Mouse (Mus musculus): ENCODE results near the gene Col5a3.

Gene Col5a3

DNA sequence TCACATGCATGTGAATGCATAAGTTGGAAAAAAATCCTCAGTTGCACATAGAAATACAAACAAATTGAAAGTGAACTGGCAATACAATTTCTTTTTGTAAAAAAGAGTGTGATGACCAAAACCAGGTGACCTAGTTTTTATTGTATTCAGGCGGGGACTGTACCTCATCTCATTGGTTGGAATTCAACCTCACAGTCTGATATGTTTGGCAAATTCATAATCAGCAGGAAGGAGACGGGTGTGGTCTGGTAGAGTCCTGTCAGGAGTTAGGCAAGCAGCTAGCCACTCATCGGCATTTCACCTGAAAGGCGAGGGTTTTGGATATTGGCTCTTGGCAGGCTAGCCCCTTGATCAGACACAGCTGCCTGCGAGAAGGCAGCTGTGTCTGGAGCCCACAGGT is 65.7 kb downstream of the Col5a3 start:
- Histone ChIP-seq H3K4me3 (replicated peaks; ENCODE audit: low read length) (no peak overlapping the region), H3K9me3 (ENCODE audit: low read length) (no peaks in the 10 kb centered on the region), H3K27me3 (ENCODE audit: insufficient read depth, low read length) (peaks cover 18% of the 10 kb centered on the region), H3K36me3 (ENCODE audit: insufficient read depth, low read length) (no peaks in the 10 kb centered on the region), H3K4me1 (replicated peaks; ENCODE audit: low read depth, low read length) (peaks cover 45% of the 10 kb centered on the region)
- no peak for TF ChIP-seq NANOG (IDR thresholded peaks at IDR 0.05; ENCODE audit: borderline replicate concordance, low read length)
- no peak for TF ChIP-seq CTCF (conservative IDR thresholded peaks at IDR 0.05; ENCODE audit: low read length)
- no peak for TF ChIP-seq POU5F1 (IDR thresholded peaks at IDR 0.05; ENCODE audit: borderline replicate concordance, low read length)

DNA sequence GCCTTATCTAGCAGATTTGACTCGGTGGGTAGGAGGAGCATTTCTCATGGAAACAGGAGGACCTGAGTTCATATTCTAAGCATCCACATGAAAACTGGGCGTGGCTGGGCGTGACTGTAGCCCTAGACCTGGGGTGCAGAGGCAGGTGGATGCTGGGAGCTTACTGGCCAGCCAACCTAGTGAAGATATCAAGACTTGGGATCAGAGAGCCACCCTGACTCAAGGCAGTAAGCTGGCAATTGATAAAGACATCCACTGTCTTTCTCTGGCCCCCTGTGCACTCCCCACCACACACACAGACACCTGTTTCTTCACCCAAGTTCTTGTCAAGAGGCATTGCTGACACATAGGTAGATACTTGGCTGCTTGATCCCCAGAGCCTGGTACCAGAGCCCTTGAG is 66.3 kb downstream of the Col5a3 start:
- TF ChIP-seq CTCF (conservative IDR thresholded peaks at IDR 0.05; ENCODE audit: low read length) (no peak), POU5F1 (IDR thresholded peaks at IDR 0.05; ENCODE audit: borderline replicate concordance, low read length) (no peak), NANOG (IDR thresholded peaks at IDR 0.05; ENCODE audit: borderline replicate concordance, low read length) (no peak)
- H3K36me3 ChIP-seq (ENCODE audit: insufficient read depth, low read length) = no peaks in the 10 kb centered on the region
- peaks cover 21% of the 10 kb centered on the region for H3K27me3 ChIP-seq (ENCODE audit: insufficient read depth, low read length)
- H3K9me3 ChIP-seq (ENCODE audit: low read length) = no peaks in the 10 kb centered on the region
- no peak overlapping the region for H3K4me3 ChIP-seq (replicated peaks; ENCODE audit: low read length)
- peaks cover 51% of the 10 kb centered on the region for H3K4me1 ChIP-seq (replicated peaks; ENCODE audit: low read depth, low read length)

DNA sequence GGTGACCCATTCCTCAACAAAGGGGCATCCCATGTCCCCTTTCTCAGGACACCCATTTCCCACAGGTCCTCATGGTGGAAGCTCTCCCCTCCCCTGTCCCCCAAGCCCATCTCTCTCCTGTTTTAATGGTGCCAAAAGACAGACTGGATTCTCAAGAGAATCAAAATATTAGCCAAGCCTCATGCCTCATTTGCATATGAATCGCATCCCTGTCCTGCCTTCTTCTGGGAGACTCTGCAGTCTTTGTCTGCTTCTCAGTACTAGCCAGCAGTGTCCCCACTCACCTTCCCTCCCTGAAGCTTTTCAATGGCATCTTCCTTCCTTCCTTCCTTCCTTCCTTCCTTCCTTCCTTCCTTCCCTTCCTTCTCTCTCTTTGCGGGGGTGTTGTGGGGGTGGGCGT is 67.2 kb downstream of the Col5a3 start:
- H3K9me3 ChIP-seq (ENCODE audit: low read length) = no peaks in the 10 kb centered on the region
- no peak overlapping the region for H3K4me3 ChIP-seq (replicated peaks; ENCODE audit: low read length)
- H3K27me3 ChIP-seq (ENCODE audit: insufficient read depth, low read length) = peaks cover 21% of the 10 kb centered on the region
- H3K36me3 ChIP-seq (ENCODE audit: insufficient read depth, low read length) = no peaks in the 10 kb centered on the region
- peaks cover 56% of the 10 kb centered on the region for H3K4me1 ChIP-seq (replicated peaks; ENCODE audit: low read depth, low read length)
- TF ChIP-seq NANOG (IDR thresholded peaks at IDR 0.05; ENCODE audit: borderline replicate concordance, low read length) (no peak), POU5F1 (IDR thresholded peaks at IDR 0.05; ENCODE audit: borderline replicate concordance, low read length) (no peak; the same call in 1 of the 2 replicates), CTCF (conservative IDR thresholded peaks at IDR 0.05; ENCODE audit: low read length) (no peak)

DNA sequence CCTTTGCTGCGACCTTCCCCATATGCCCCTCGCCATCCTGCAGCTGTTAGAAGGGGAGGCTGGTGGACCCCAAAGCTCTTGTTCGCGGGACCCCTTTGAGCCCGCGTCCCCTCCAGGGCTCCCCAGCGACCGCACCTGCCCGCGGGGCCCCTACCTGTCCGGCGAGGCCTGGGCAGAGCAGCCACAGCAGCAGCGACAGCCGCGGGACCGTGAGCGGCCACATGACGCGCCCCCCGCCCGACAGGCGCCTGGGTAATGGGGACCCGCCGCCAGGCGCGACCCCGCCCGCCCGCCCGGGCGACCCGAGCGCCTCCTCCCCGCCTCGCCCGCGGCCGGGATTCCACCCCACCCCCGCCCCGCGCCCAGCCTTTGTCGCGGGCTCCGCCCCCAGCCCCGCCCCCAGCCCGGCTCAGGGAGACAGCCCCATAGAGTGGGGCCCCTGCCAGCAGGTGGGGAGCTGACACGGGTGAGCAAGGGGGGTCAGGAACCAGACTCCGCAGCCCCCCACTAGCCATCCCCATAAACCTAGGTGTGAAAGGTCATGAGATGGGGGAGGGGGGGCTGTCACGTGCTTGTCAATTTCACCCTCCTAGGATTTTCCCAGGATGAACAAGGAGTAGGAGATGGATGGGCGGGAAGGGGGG is 68.7 kb downstream of the Col5a3 start, which contains the start of gene Olfm2:
Olfm2 (minus strand) TSS at position 333 of the 644 bp plus-strand sequence.
- H3K4me3 ChIP-seq (replicated peaks; ENCODE audit: low read length) = peak within 1 kb of the TSS; percentile 85
- no peaks in the 10 kb centered on the region for H3K36me3 ChIP-seq (ENCODE audit: insufficient read depth, low read length)
- TF ChIP-seq CTCF (conservative IDR thresholded peaks at IDR 0.05; ENCODE audit: low read length) (no peak), POU5F1 (IDR thresholded peaks at IDR 0.05; ENCODE audit: borderline replicate concordance, low read length) (no peak), NANOG (IDR thresholded peaks at IDR 0.05; ENCODE audit: borderline replicate concordance, low read length) (no peak)
- H3K4me1 ChIP-seq (replicated peaks; ENCODE audit: low read depth, low read length) = peaks cover 56% of the 10 kb centered on the region
- no peaks in the 10 kb centered on the region for H3K9me3 ChIP-seq (ENCODE audit: low read length)
- H3K27me3 ChIP-seq (ENCODE audit: insufficient read depth, low read length) = peaks cover 25% of the 10 kb centered on the region

DNA sequence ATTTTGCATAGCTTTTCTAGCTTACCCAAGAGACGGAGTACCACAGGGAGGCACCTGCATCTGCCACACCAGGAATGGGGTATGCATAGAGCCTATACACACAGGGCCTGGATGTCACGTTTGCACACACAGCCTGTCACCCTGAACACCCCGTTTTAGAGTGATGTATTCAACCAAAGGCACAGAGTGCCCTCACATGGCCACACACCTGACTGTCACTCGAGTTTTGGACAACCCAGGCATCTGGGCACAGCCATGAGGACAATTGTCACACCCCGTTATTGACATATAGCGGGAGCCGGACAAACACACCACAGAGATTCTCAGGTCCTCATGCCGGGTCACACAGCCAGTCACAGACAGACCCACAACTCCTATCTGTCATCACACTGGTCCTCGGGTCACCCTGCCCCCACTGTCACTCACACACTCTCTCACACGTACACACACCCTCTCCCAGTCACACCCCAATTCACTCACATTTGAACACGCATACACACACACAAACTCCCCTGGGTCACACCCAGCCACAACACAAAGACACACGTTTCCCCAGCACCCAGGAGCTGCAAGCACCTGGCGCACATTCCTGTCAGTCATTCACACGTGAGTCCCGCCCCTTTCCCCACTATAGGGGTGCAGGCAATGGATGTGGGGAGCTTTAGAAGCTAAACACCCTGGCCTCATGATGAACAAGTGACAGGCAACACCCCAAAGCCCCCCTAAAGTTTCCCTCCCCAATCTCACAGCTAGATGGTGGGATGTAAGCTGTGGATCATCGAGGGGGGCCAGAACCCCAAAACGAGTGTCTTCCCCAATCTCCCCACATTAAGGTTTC is 69.5 kb downstream of the Col5a3 start:
- Histone ChIP-seq H3K4me1 (replicated peaks; ENCODE audit: low read depth, low read length) (peaks cover 63% of the 10 kb centered on the region), H3K4me3 (replicated peaks; ENCODE audit: low read length) (peak overlapping the region; percentile 85), H3K36me3 (ENCODE audit: insufficient read depth, low read length) (no peaks in the 10 kb centered on the region), H3K9me3 (ENCODE audit: low read length) (no peaks in the 10 kb centered on the region), H3K27me3 (ENCODE audit: insufficient read depth, low read length) (peaks cover 25% of the 10 kb centered on the region)
- TF ChIP-seq NANOG (IDR thresholded peaks at IDR 0.05; ENCODE audit: borderline replicate concordance, low read length) (no peak), CTCF (conservative IDR thresholded peaks at IDR 0.05; ENCODE audit: low read length) (no peak)

DNA sequence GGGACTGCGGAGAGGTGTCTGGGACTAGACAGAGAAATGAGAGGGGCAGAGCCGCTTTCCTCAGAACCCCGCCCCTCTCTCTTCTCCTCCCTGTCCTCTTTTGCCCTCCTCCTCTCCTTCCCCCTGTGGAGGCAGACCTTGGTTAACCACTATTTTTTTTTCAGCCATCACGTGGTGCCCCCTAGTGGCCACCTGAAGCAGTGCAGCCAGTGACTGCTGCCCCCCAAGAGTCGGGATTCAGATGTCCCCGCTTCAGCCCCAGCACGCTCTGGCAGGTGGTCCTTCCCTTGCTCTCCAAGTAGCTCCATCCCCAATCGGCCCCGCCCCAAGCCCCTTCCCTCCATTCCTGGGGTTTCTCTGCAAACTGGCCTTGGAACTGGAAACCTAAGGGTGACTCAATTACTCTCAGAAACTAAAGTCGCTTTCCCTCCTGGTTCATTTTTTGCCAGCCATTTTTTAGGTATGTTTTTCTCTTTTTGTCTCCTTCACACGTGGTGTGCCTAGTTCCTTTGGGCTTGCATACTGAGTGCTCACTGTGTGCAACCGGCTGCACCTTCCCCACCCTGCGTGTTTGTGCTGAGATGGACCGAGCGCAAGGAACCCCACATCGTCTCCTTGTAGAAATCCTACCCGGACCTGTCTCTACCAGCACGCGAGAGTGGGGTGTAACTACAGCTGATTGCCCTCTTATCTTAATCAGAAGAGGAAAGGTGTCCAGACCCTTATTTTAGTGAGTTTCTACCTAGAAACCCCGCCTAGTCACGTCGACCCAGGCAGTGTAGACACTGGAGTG is 70.7 kb downstream of the Col5a3 start:
- H3K36me3 ChIP-seq (ENCODE audit: insufficient read depth, low read length) = no peaks in the 10 kb centered on the region
- H3K4me3 ChIP-seq (replicated peaks; ENCODE audit: low read length) = peak overlapping the region; percentile 14
- H3K9me3 ChIP-seq (ENCODE audit: low read length) = no peaks in the 10 kb centered on the region
- peaks cover 72% of the 10 kb centered on the region for H3K4me1 ChIP-seq (replicated peaks; ENCODE audit: low read depth, low read length)
- TF ChIP-seq CTCF (conservative IDR thresholded peaks at IDR 0.05; ENCODE audit: low read length) = peak; percentile 95
- TF ChIP-seq POU5F1 (IDR thresholded peaks at IDR 0.05; ENCODE audit: borderline replicate concordance, low read length) = no peak
- H3K27me3 ChIP-seq (ENCODE audit: insufficient read depth, low read length) = peaks cover 28% of the 10 kb centered on the region

DNA sequence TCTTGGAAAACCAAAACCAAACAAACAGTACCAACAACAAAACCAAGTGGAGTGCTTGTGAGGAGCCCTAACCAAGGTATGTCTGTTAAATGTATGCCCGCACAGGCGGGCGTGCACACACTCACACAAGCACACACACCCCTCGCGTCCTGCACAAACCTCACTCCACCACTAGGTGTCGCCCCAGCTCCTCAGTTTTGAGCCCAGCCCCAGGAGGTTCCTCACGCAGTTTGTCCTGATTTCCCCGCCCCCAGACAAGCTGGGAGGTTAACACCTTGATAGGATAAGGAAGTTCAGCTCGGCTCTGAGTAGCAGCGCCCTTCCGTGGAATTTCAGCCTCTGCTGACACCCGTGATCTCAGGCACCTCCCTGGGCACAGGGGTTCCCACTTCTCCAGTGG is 74.5 kb downstream of the Col5a3 start:
- TF ChIP-seq CTCF (conservative IDR thresholded peaks at IDR 0.05; ENCODE audit: low read length) (peak; percentile 89), POU5F1 (IDR thresholded peaks at IDR 0.05; ENCODE audit: borderline replicate concordance, low read length) (no peak)
- no peaks in the 10 kb centered on the region for H3K9me3 ChIP-seq (ENCODE audit: low read length)
- no peaks in the 10 kb centered on the region for H3K36me3 ChIP-seq (ENCODE audit: insufficient read depth, low read length)
- H3K27me3 ChIP-seq (ENCODE audit: insufficient read depth, low read length) = peaks cover 22% of the 10 kb centered on the region
- peaks cover 62% of the 10 kb centered on the region for H3K4me1 ChIP-seq (replicated peaks; ENCODE audit: low read depth, low read length)
- no peak overlapping the region for H3K4me3 ChIP-seq (replicated peaks; ENCODE audit: low read length)
